Mouse (Mus musculus) megakaryocyte, embryonic 14.5 days (primary cell): ENCODE results near the gene Hrh1.

ENCODE experiments used
- FLI1 ChIP-seq: IDR thresholded peaks from 2 replicates; pipeline ENCODE4 v1.6.1; 2012; ENCODE audit warnings: low read length, inconsistent platforms, mixed read lengths
- GATA1 ChIP-seq: IDR thresholded peaks from 3 replicates; pipeline ENCODE4 v1.6.1; 2012; ENCODE audit warnings: mixed read lengths, low read length, inconsistent platforms, borderline replicate concordance

DNA sequence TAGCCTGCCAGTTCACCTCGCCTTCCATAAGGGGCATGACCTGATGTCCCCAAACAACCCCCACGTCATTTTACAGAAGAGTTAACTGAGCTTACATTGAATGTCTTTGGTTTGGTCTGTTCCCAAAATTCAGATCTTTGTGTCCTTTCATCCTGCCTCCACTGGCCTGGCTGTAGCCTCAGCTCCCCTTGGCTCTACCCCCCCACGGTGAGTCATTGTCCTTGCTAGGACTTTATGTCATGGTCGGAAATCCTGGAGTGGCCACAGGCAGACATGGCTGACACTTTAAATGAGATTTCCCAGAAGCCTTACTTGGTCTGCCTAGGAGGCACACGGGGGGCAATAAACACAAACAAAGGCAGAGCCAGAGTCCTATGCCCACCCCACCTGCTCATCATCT lies 31.5 kb upstream of the Hrh1 start:
- no peak for TF ChIP-seq GATA1
- TF ChIP-seq FLI1, result no peak
